18 mouse cellular contexts compared by ENCODE assay signal in genomic region chr11:54878893-54879292, GRCm38 (mm10). TPM values are rescaled to one million over a fixed set of nuclear protein-coding genes. Genes with fewer than 3 reads are reported as not detected.
DNase-seq lines count a peak whose midpoint lies in the region; ATAC-seq and TF ChIP-seq lines count a peak whose summit lies in the region.
"Had no signal": no experiment of that assay in that cellular context is flagged by ENCODE, and none has a peak within 500 bp of the region (broad histone marks: within the 10 kb centered on the region; RNA-seq: fewer than 3 reads in every experiment).

No protein-coding gene starts in this region.

- no peak overlapping the region for H3K27ac ChIP-seq in heart, embryonic 13.5 days (replicated peaks)
- H3K27ac ChIP-seq in MEL (ENCODE audit: control insufficient read depth, low read depth, low read length) = no peak overlapping the region
- H3K27ac ChIP-seq in forebrain, embryonic 12.5 days = no peak overlapping the region
- H3K27ac ChIP-seq: embryonic facial prominence, embryonic 13.5 days; embryonic facial prominence, embryonic 15.5 days; forebrain, embryonic 10.5 days; forebrain, embryonic 13.5 days; forebrain, embryonic 15.5 days had no signal

- TF ChIP-seq CTCF in MEL (IDR thresholded peaks at IDR 0.05 in 2 of 3, conservative IDR thresholded peaks at IDR 0.05 in 1 of 3; ENCODE audit: control insufficient read depth in 1 of 3, insufficient read depth in 1 of 3, low read depth in 2 of 3, low read length in 3 of 3, poor library complexity in 1 of 3, severe bottlenecking in 1 of 3) = no peak

- DNase-seq in heart, adult 8-10 months (ENCODE audit: low spot score) = no peak
- DNase-seq in MEL (ENCODE audit: low read depth, low spot score) = no peak
- DNase-seq in induced T-regulatory cell, adult 2 months (ENCODE audit: low read depth) = peak; percentile 60
- no peak for DNase-seq in gastrocnemius, adult 8-10 months (ENCODE audit: low spot score in 2 of 2)
- DNase-seq in spleen, adult 12 weeks (ENCODE audit: low spot score) = no peak
- DNase-seq: cerebellum, adult 11-12 months; cerebellum, adult 2 months had no signal

- WGBS in heart, embryonic 13.5 days = 68% methylated on average over 6 of the region's 6 CpGs
- WGBS in forebrain, embryonic 12.5 days = 84% methylated on average over 6 of the region's 6 CpGs

- no peaks in the 10 kb centered on the region for H3K9me3 ChIP-seq in heart, embryonic 13.5 days
- no peaks in the 10 kb centered on the region for H3K9me3 ChIP-seq in MEL (replicated peaks; ENCODE audit: insufficient read depth, low read length)
- H3K9me3 ChIP-seq in forebrain, embryonic 12.5 days = no peaks in the 10 kb centered on the region
- H3K9me3 ChIP-seq: embryonic facial prominence, embryonic 13.5 days; embryonic facial prominence, embryonic 15.5 days; forebrain, embryonic 10.5 days; forebrain, embryonic 13.5 days; forebrain, embryonic 15.5 days; G1E had no signal

- TF ChIP-seq POLR2A in MEL (IDR thresholded peaks at IDR 0.05; ENCODE audit: control insufficient read depth in 1 of 2, insufficient read depth in 1 of 2, low read depth in 1 of 2, low read length in 2 of 2, poor library complexity in 1 of 2) = no peak

- ATAC-seq in heart, embryonic 13.5 days (ENCODE audit: extremely low read depth, insufficient number of reproducible peaks, low FRiP score, low TSS enrichment) = no peak
- no peak for ATAC-seq in forebrain, embryonic 12.5 days (ENCODE audit: low FRiP score)

- peaks cover 8% of the 10 kb centered on the region for H3K36me3 ChIP-seq in heart, embryonic 13.5 days
- H3K36me3 ChIP-seq in MEL (ENCODE audit: control insufficient read depth in 1 of 2, insufficient read depth in 2 of 2, low read length in 2 of 2) = peaks cover 0 to 2% of the 10 kb centered on the region in 2 experiments; a peak in 1 of 4 replicates
- peaks cover 11% of the 10 kb centered on the region for H3K36me3 ChIP-seq in forebrain, embryonic 12.5 days (replicated peaks)

- no peak for TF ChIP-seq EP300 in MEL (IDR thresholded peaks at IDR 0.05; ENCODE audit: low read depth in 1 of 2, low read length in 2 of 2)

- no peak for TF ChIP-seq RAD21 in MEL (IDR thresholded peaks at IDR 0.05; ENCODE audit: low read depth, low read length)

- H3K4me1 ChIP-seq in heart, embryonic 13.5 days = peaks cover 38% of the 10 kb centered on the region
- peaks cover 6 to 19% of the 10 kb centered on the region in 2 experiments for H3K4me1 ChIP-seq in MEL (ENCODE audit: control insufficient read depth in 1 of 2, insufficient read depth in 2 of 2, low read length in 2 of 2)
- peaks cover 6% of the 10 kb centered on the region for H3K4me1 ChIP-seq in forebrain, embryonic 12.5 days
- H3K4me1 ChIP-seq: forebrain, embryonic 13.5 days; forebrain, embryonic 15.5 days had no signal

- H3K9ac ChIP-seq in heart, embryonic 13.5 days = 0 out of 2 replicates have a peak overlapping the region, but pooled peaks have one; percentile 24
- H3K9ac ChIP-seq in MEL (ENCODE audit: control insufficient read depth, low read depth, low read length, poor library complexity, severe bottlenecking) = no peak overlapping the region
- H3K9ac ChIP-seq in forebrain, embryonic 12.5 days = no peak overlapping the region
- H3K9ac ChIP-seq: embryonic facial prominence, embryonic 13.5 days; embryonic facial prominence, embryonic 15.5 days; forebrain, embryonic 13.5 days; forebrain, embryonic 15.5 days; forebrain, postnatal 0 days had no signal

- H3K79me2 ChIP-seq in MEL (ENCODE audit: control insufficient read depth, insufficient read depth, low read length, poor library complexity) = no peaks in the 10 kb centered on the region

- no peaks in the 10 kb centered on the region for H3K27me3 ChIP-seq in heart, embryonic 13.5 days (replicated peaks)
- H3K27me3 ChIP-seq in MEL (ENCODE audit: control insufficient read depth in 1 of 2, insufficient read depth in 2 of 2, low read length in 2 of 2) = no peaks in the 10 kb centered on the region
- H3K27me3 ChIP-seq in forebrain, embryonic 12.5 days = no peaks in the 10 kb centered on the region
- H3K27me3 ChIP-seq: CH12.LX; embryonic facial prominence, embryonic 13.5 days; embryonic facial prominence, embryonic 15.5 days; forebrain, embryonic 13.5 days; forebrain, embryonic 15.5 days had no signal

- no peak overlapping the region for H3K4me3 ChIP-seq in heart, embryonic 13.5 days
- H3K4me3 ChIP-seq in MEL (ENCODE audit: control insufficient read depth in 1 of 2, insufficient read depth in 1 of 2, low read depth in 2 of 2, low read length in 2 of 2) = peak overlapping the region in 1 of 2 experiments; percentile 49; a peak in 2 of 4 replicates
- no peak overlapping the region for H3K4me3 ChIP-seq in forebrain, embryonic 12.5 days (replicated peaks)
- H3K4me3 ChIP-seq: embryonic facial prominence, embryonic 13.5 days; embryonic facial prominence, embryonic 15.5 days; erythroblast, embryonic 14.5 days; forebrain, embryonic 10.5 days; forebrain, embryonic 13.5 days; forebrain, embryonic 15.5 days had no signal

- no peak overlapping the region for H3K4me2 ChIP-seq in heart, embryonic 13.5 days
- H3K4me2 ChIP-seq in forebrain, embryonic 12.5 days = no peak overlapping the region
- H3K4me2 ChIP-seq: embryonic facial prominence, embryonic 13.5 days; embryonic facial prominence, embryonic 15.5 days; forebrain, embryonic 13.5 days; forebrain, embryonic 15.5 days had no signal

TF ChIP-seq in MEL, 35 proteins besides CTCF, POLR2A, EP300 and RAD21:
- no peak for TF ChIP-seq KAT2A (conservative IDR thresholded peaks at IDR 0.05; ENCODE audit: low read depth, low read length)
- TF ChIP-seq TBP (IDR thresholded peaks at IDR 0.05; ENCODE audit: low read depth, low read length) = no peak
- TF ChIP-seq POLR2AphosphoS5 (IDR thresholded peaks at IDR 0.05; ENCODE audit: borderline replicate concordance, low read depth, low read length) = no peak
- no peak for TF ChIP-seq BHLHE40 (IDR thresholded peaks at IDR 0.05; ENCODE audit: borderline replicate concordance, low read depth, low read length)
- TF ChIP-seq ETS1 (IDR thresholded peaks at IDR 0.05; ENCODE audit: low read depth, low read length) = 0 out of 2 replicates have a peak, but pooled peaks have one; percentile 6
- TF ChIP-seq MXI1 (IDR thresholded peaks at IDR 0.05; ENCODE audit: low read depth, low read length) = no peak
- no peak for TF ChIP-seq ZMIZ1 (IDR thresholded peaks at IDR 0.05; ENCODE audit: low read depth, low read length)

RNA-seq across cellular contexts. Expression of gene Hint1, which starts 12.7 kb away (rescaled TPM):
- 637 and 710 TPM in 2 replicates for polyA plus RNA-seq in heart, embryonic 13.5 days (2015; fragmentation: Nextera tagmentation; extraction: Ambion mirVana)
- total RNA-seq in heart, adult 8-10 months (2022) = 100 to 1,000 TPM; 213 to 341 (median 275) TPM
- total RNA-seq in MEL (2012; rRNA removed) = 567 and 640 TPM in 2 replicates
- 1,000 to 10,000 TPM in 1 of 2 experiments, 100 to 1,000 TPM in 1; 529 to 2,790 TPM for polyA plus RNA-seq in MEL (2012; ENCODE audit: insufficient read depth in 1 of 2, insufficient read length in 2 of 2, low read depth in 1 of 2, low replicate concordance in 2 of 2, missing spikeins in 1 of 2)
- 100 to 1,000 TPM; 154 to 257 (median 186) TPM for total RNA-seq in gastrocnemius, adult 8-10 months (2022)
- polyA plus RNA-seq in forebrain, embryonic 12.5 days (2016; fragmentation: Nextera tagmentation; extraction: Ambion mirVana) = 791 and 796 TPM in 2 replicates

RNA-seq across cellular contexts. Expression of gene Lyrm7, which starts 18.2 kb away (rescaled TPM):
- polyA plus RNA-seq in heart, embryonic 13.5 days (2015; fragmentation: Nextera tagmentation; extraction: Ambion mirVana) = 12.2 and 17.2 TPM in 2 replicates
- total RNA-seq in heart, adult 8-10 months (2022) = 10 to 100 TPM; 35.9 to 40.2 (median 39.3) TPM
- 12.3 and 12.7 TPM in 2 replicates for total RNA-seq in MEL (2012; rRNA removed)
- 100 to 1,000 TPM in 1 of 2 experiments, 10 to 100 TPM in 1; 20.9 to 188 TPM for polyA plus RNA-seq in MEL (2012; ENCODE audit: insufficient read depth in 1 of 2, insufficient read length in 2 of 2, low read depth in 1 of 2, low replicate concordance in 2 of 2, missing spikeins in 1 of 2)
- total RNA-seq in gastrocnemius, adult 8-10 months (2022) = 10 to 100 TPM; 15.1 to 22.3 (median 19.5) TPM
- polyA plus RNA-seq in forebrain, embryonic 12.5 days (2016; fragmentation: Nextera tagmentation; extraction: Ambion mirVana) = 8.2 TPM in 2 replicates
- polyA plus RNA-seq: erythroblast, embryonic 14.5 days had no signal

RNA-seq across cellular contexts. Expression of gene Gpx3, which starts 23.4 kb away (rescaled TPM):
- 1,129 and 1,294 TPM in 2 replicates for polyA plus RNA-seq in heart, embryonic 13.5 days (2015; fragmentation: Nextera tagmentation; extraction: Ambion mirVana)
- 100 to 1,000 TPM; 188 to 354 (median 218) TPM for total RNA-seq in heart, adult 8-10 months (2022)
- 0.12 TPM in 1 of 2 replicates, not detected in the other for total RNA-seq in MEL (2012; rRNA removed)
- under 1 TPM in 1 of 2 experiments, not detected in 1; 0.15 TPM for polyA plus RNA-seq in MEL (2012; ENCODE audit: insufficient read depth in 1 of 2, insufficient read length in 2 of 2, low read depth in 1 of 2, low replicate concordance in 2 of 2, missing spikeins in 1 of 2)
- total RNA-seq in gastrocnemius, adult 8-10 months (2022) = 100 to 1,000 TPM in 2 of 4 experiments, 10 to 100 TPM in 2; 56.1 to 401 (median 118) TPM
- polyA plus RNA-seq in forebrain, embryonic 12.5 days (2016; fragmentation: Nextera tagmentation; extraction: Ambion mirVana) = 33.9 and 37.6 TPM in 2 replicates
- total RNA-seq: CH12.LX, G1E had no signal
- polyA plus RNA-seq: G1E had no signal

Comparison
In these comparisons a context has a peak if more than half of its experiments do, and no peak if none do; other contexts are left out.
1. RNA of gene Gpx3, which starts 23.4 kb away (total RNA-seq): 188 to 354 TPM in heart, adult 8-10 months and 56.1 to 401 TPM in gastrocnemius, adult 8-10 months; 0.12 TPM in MEL; every median in the first group is over 10 times any median in the second.